Mouse (Mus musculus) adrenal gland, adult (tissue): ENCODE data around the gene Tm6sf1.

Experiments
- DNase-seq, 2 experiments: peaks; one replicate each; pipeline ENCODE4 v3.0.0; 2022 to 2023; ENCODE audit warnings: low spot score in 1 of 2; ENCODE audit not compliant: inconsistent age in 2 of 2

Tm6sf1 gene

DNA sequence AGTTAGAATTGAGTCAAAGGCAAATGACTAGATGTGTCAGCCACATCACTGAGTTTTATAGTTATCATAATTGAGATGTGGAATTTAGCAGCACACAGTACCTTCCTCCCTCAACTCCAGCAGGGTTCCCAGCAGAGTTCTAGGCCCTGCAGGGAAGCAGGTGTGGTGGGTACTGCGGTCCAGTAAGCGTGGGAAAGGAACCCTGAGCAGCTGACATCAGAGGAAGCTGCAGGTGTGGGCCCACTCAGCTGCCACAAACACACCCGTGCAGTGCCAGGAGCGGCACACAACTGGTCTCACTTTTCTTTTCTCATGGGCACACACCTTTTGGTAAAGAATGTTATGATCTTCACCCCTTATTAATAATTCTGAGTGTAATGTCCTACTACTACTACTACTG, 22.0 kb downstream of the Tm6sf1 start:
- no peak for DNase-seq

DNA sequence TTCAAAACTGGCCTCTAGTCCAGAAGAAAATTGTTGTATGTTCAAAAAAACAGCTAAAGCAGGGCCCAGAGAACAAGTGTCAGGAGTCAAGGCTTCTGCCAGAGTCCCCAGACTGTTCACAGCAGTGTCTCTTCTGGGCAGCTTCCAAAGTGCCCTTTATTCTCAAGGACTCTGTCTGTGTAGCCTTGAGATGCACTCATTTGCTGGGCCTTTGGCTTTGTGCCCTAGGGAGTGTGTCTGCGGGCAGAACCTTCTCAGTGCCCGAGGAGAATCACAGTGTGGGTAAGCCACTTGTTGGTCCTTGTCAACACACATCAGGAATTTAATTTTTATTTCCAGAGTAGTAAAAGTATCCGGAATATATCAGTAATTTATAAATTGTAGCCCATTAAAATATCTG, 22.8 kb downstream of the Tm6sf1 start:
- DNase-seq: peak; percentile 91 to 96

DNA sequence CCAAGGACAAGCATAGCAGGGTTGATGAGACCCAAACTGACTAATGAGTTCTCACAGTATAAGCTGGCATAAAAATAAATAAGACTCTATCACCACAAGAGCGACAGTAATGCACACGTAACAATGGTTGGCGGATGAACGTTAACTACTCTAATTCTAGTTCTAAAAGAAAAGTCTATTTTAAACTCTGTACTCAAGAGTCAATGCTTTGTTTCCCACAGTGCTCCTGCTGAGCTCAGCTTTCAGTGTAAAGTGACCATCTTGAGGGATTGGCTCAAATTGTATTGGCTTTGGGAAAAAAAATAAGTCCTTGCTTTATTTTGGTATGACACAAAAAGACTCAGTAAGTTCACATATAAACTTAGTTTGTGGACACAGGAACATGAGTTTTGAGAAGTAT, 26.3 kb downstream of the Tm6sf1 start:
- DNase-seq: no peak

DNA sequence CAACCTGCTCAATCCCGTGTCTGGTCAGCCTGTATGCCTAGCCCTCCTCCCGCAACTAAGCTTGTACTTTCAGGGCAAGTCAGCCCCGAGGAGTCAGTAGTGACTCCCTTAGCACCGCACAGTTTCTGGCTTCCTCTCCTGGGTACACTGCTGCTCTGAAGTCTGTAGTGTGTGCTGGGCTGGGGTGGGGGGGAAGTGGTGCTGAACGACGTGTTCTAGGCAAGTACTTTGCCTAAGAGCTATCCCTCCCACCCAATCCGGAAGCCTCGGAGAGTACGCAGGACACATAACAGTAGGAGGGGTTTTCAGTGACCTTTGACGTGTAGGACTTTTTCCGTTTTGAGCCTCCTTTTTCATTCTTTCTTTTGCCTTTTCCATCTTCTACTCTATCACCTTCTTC, 40.6 kb downstream of the Tm6sf1 start:
- DNase-seq: no peak

DNA sequence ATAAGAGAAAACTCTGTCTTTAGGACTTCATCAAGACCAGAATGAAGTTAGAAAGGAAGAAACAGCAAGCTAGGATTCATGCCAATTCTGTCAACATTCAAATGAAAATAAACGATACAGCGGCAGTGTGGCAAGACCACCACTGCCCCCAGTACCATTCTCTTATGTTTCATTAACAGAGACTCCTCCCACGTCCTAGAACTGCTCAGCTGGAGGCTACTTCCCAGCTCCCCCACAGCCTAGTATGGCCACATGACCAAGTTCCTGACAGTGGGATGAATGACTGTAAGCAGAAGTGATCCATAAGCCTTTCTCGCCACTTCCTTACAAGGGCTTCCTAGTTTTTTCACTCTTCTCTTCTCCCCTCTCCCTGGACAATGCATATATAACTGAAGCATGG, 45.3 kb downstream of the Tm6sf1 start:
- DNase-seq: no peak

DNA sequence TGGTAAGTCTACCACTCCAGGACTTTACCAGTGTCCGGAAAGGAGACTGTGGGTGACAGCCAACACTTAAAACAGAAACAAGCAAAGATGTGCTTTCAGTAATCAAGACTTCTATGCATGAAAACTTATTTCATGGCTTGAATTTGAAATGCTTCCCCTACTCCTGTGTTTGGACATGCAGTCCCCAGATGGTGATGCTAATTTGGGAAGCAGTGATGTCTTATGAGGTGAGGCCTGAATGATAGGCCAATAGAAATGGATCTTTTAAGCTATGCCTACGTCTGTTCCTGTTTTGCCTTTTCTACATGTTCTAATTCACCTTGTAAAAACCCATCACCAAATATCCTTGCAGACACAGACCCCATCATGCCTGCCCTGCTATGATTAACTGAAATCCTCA, 46.1 kb downstream of the Tm6sf1 start:
- no peak for DNase-seq

DNA sequence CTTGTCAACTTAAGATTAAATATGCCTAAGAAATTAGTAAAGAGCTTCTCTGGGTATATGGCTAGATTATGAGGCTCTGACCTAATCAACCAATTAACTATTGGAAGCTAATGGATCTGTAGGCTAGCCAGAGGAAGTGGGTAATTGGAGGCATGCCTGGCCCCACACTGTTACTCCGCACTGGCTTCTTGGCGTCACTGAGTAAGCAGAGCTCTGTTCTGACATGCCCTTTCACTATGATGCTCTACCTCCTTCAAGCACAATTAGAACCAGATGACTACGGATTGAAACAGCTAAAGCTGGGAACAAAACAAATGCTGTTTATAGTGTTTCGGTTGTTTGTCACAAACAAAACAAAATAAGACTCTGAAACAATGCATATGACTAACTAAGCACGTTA, 59.5 kb downstream of the Tm6sf1 start:
- no peak for DNase-seq

DNA sequence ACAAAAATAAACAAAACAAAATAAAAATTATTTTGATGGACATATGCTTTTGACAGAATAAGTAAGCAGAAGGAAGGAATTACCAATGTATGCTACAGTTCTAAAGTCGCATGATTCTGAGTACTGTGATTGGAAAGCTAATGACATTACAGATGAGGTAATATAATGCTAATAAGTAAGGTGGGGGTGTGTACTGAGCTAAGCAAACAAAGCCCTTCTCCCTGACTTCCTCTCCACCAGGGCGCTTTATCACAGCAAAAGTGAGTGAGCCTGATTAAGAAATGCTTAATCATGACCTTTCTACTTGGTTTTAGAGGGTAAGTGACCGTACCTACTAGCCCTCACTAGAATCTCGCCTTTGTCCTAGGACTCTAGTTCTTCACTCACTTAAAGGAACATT, 61.5 kb downstream of the Tm6sf1 start:
- no peak for DNase-seq

DNA sequence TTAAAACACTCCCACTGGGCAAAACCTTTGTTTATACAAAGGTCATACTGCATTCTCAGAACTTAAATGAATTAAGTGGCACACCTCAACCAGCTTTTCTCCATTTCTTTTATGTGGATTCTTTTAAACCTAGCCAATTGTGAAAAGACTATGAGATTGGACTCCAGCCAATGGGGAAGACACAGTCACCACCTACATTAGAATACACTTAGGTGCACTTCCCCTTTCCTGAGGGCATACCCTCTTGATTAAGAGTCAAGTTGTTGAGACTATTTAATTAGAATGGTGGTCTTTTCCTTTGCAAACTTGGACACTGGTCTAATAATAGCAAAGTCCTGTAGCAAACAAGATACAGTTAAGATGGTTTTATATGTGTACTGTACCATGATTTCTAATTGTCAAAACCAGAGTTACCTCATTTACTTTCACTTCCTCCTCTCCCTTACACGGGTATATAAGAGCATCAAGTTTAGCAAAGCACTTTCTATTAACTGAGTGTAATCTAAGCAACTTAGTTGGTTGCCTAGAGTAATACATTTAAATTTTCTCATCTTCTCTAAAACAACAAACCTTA, 62.7 kb downstream of the Tm6sf1 start:
- no peak for DNase-seq

DNA sequence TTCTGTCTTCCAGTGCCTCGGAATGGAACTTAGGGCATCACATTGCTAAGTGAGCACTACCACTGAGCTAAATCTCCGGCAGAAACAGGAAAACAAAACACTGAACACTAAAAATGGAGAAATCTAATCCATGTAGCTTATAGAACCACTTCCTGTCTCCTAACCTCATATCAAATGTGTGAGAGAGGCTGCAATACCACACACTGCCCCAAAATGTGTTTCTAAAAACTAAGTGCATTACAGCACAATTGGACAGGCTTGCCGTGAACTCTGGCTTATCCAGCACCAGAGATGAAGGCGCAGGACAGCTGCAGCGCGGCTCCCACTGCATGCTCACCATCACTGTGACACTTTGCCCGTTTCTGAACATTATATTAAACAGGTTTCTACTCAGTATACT, 70.2 kb downstream of the Tm6sf1 start:
- DNase-seq: no peak

DNA sequence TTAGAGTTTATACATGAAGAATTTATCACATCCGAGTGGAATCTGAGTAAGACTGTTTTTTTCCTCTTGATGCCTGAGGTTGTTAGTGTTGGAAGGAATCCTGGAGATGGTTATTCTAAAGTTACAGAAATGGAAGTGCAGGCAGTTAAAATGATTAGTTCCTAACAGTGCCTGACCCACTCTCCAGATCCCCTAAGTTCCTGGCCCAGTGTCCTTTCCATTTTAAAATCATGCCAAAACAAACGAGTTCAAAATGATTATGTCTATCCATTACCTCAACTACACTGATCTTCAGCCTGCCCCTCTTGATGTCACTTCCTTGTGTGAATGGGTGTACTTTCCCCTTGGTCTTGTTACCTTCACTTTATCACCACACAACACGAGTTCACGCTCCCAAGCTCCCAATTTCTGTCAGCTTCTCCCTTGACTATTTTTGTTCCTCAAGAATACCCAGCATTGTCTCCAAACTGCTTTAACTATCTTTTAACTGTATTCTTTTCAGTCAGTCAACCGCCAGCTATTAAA, 73.8 kb downstream of the Tm6sf1 start:
- no peak for DNase-seq

DNA sequence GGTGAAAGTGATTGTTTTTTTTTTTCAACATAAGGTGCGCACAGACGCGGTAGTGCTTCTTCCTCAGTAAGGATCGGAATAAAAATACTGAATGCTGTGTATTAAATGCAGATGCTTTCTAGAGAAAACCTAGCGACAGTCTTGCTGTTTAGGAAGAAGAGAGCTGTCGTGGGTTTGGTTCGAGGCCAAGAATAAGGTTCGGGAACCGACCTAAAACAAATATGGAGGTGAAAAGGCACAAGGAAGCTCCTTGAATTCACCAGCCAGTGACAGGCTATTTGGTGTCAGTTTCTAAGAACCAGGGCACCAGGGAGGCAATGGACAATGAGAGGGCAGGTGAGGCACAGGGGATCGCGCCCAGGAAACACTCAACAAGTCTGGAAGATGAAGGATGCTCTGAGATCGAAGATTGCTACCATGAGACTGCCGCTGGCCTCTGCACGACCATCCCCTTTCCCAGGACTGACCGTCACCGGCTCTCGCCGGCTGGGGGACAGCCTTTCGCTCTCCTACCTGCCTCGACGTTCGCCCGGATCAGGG, 74.3 kb downstream of the Tm6sf1 start:
- no peak for DNase-seq

DNA sequence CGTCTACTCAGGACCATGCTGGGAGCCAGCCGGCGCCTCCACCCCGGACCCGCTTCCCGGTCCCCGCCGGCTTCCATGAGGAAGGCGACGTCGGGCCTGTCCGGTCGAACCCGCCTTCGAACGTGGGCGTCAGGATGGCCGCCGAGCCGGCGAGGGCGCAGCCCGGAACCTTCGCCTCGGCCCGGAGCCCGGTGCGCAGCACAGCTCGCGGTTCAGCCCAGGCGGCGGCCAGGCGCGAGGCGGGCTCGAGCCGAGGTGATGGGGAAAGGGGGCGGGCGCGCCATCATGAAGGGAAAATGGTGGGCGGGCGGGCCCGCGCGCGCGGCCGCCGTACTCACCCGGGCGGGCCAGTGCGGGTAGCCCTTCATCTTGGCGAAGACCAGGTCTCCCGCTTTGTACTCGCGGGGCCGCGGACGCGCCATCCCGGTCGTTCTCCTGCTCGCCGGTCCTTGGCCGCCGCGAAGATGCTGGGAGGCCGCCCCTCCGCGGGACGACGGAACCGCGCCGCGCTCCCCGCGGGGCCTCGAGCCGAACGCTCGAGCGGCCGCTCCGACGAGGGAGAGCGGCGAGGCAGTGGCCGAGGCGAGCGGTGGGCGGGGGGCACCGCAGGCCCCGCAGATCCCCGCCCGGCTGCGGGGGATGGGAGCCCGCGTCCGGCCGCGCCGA, 74.9 kb downstream of the Tm6sf1 start:
- peak; percentile 61 to 84 for DNase-seq
